Mouse (Mus musculus): ENCODE measurements around the gene Vapa. TPM values are rescaled to one million over a fixed set of nuclear protein-coding genes. Genes with fewer than 3 reads are reported as not detected.

Gene Vapa
- 258 and 266 TPM in 2 replicates for polyA plus RNA-seq (2014; fragmentation: Nextera tagmentation; extraction: Ambion mirVana)

- H3K27ac ChIP-seq (ENCODE audit: low read depth, low read length) = peak within 1 kb of the TSS; percentile 99
- peak within 1 kb of the TSS; percentile 96 for H3K9ac ChIP-seq (ENCODE audit: low read depth, low read length)
- peak within 1 kb of the TSS; percentile 62 for H3K4me2 ChIP-seq (replicated peaks; ENCODE audit: low read depth, low read length)
- WGBS = under 1% methylated on average over 82 of the region's 85 CpGs
- H3K4me3 ChIP-seq (ENCODE audit: low read depth, low read length) = peak within 1 kb of the TSS; percentile 97
- H3K9me3 ChIP-seq (ENCODE audit: control insufficient read depth, low read length) = no peaks in the 10 kb centered on the region
- H3K36me3 ChIP-seq (ENCODE audit: control insufficient read depth, insufficient read depth, low read length) = no peaks in the 10 kb centered on the region
- ATAC-seq (ENCODE audit: low FRiP score) (peak; percentile 93), DNase-seq (ENCODE audit: low spot score) (peak; percentile 100)
- 0 out of 2 replicates have a peak, but pooled peaks cover 5% of the 10 kb centered on the region for H3K4me1 ChIP-seq (replicated peaks; ENCODE audit: control insufficient read depth, insufficient read depth, low read length)
- no peaks in the 10 kb centered on the region for H3K27me3 ChIP-seq (ENCODE audit: control insufficient read depth, insufficient read depth, low read length)
These were observed at the start of gene Vapa for GRCm38 (mm10) chr17:65613463-65614412. Gene Vapa, minus strand, starts transcription at chr17:65613555.

GRCm38 (mm10) chr17:65662662-65663061 is 49.3 kb upstream of the Vapa start:
- Histone ChIP-seq H3K4me2 (replicated peaks; ENCODE audit: low read depth, low read length) (no peak overlapping the region), H3K9ac (ENCODE audit: low read depth, low read length) (no peak overlapping the region), H3K4me1 (replicated peaks; ENCODE audit: control insufficient read depth, insufficient read depth, low read length) (no peaks in the 10 kb centered on the region), H3K4me3 (ENCODE audit: low read depth, low read length) (no peak overlapping the region), H3K9me3 (ENCODE audit: control insufficient read depth, low read length) (no peaks in the 10 kb centered on the region), H3K36me3 (ENCODE audit: control insufficient read depth, insufficient read depth, low read length) (no peaks in the 10 kb centered on the region), H3K27ac (ENCODE audit: low read depth, low read length) (no peak overlapping the region), H3K27me3 (ENCODE audit: control insufficient read depth, insufficient read depth, low read length) (no peaks in the 10 kb centered on the region)
- 89% methylated on average over 3 of the region's 3 CpGs for WGBS
- ATAC-seq (ENCODE audit: low FRiP score) (no peak), DNase-seq (ENCODE audit: low spot score) (no peak)

GRCm38 (mm10) chr17:65658416-65658815 is 45.1 kb upstream of the Vapa start:
- no peak for ATAC-seq (ENCODE audit: low FRiP score)
- DNase-seq (ENCODE audit: low spot score) = no peak
- H3K4me2 ChIP-seq (replicated peaks; ENCODE audit: low read depth, low read length) = no peak overlapping the region
- H3K9me3 ChIP-seq (ENCODE audit: control insufficient read depth, low read length) = no peaks in the 10 kb centered on the region
- no peak overlapping the region for H3K27ac ChIP-seq (ENCODE audit: low read depth, low read length)
- no peaks in the 10 kb centered on the region for H3K4me1 ChIP-seq (replicated peaks; ENCODE audit: control insufficient read depth, insufficient read depth, low read length)
- no peak overlapping the region for H3K9ac ChIP-seq (ENCODE audit: low read depth, low read length)
- H3K27me3 ChIP-seq (ENCODE audit: control insufficient read depth, insufficient read depth, low read length) = no peaks in the 10 kb centered on the region
- WGBS = 86% methylated on average over 2 of the region's 2 CpGs
- no peaks in the 10 kb centered on the region for H3K36me3 ChIP-seq (ENCODE audit: control insufficient read depth, insufficient read depth, low read length)
- no peak overlapping the region for H3K4me3 ChIP-seq (ENCODE audit: low read depth, low read length)

GRCm38 (mm10) chr17:65657958-65658357 is 44.6 kb upstream of the Vapa start:
- Histone ChIP-seq H3K4me3 (ENCODE audit: low read depth, low read length) (no peak overlapping the region), H3K4me2 (replicated peaks; ENCODE audit: low read depth, low read length) (no peak overlapping the region), H3K27ac (ENCODE audit: low read depth, low read length) (no peak overlapping the region), H3K36me3 (ENCODE audit: control insufficient read depth, insufficient read depth, low read length) (no peaks in the 10 kb centered on the region), H3K4me1 (replicated peaks; ENCODE audit: control insufficient read depth, insufficient read depth, low read length) (no peaks in the 10 kb centered on the region), H3K27me3 (ENCODE audit: control insufficient read depth, insufficient read depth, low read length) (no peaks in the 10 kb centered on the region), H3K9ac (ENCODE audit: low read depth, low read length) (no peak overlapping the region), H3K9me3 (ENCODE audit: control insufficient read depth, low read length) (no peaks in the 10 kb centered on the region)
- no peak for DNase-seq (ENCODE audit: low spot score)
- ATAC-seq (ENCODE audit: low FRiP score) = no peak
- 88% methylated on average over 9 of the region's 9 CpGs for WGBS

- Histone ChIP-seq H3K27ac (ENCODE audit: low read depth, low read length) (no peak overlapping the region), H3K27me3 (ENCODE audit: control insufficient read depth, insufficient read depth, low read length) (no peaks in the 10 kb centered on the region), H3K36me3 (ENCODE audit: control insufficient read depth, insufficient read depth, low read length) (no peaks in the 10 kb centered on the region), H3K4me2 (replicated peaks; ENCODE audit: low read depth, low read length) (no peak overlapping the region), H3K9ac (ENCODE audit: low read depth, low read length) (no peak overlapping the region), H3K9me3 (ENCODE audit: control insufficient read depth, low read length) (no peaks in the 10 kb centered on the region), H3K4me3 (ENCODE audit: low read depth, low read length) (no peak overlapping the region), H3K4me1 (replicated peaks; ENCODE audit: control insufficient read depth, insufficient read depth, low read length) (no peaks in the 10 kb centered on the region)
- 94% methylated on average over 6 of the region's 6 CpGs for WGBS
- DNase-seq (ENCODE audit: low spot score) = no peak
- ATAC-seq (ENCODE audit: low FRiP score) = no peak
These were observed 43.4 kb upstream of the Vapa start for GRCm38 (mm10) chr17:65656731-65657130.

- H3K4me1 ChIP-seq (replicated peaks; ENCODE audit: control insufficient read depth, insufficient read depth, low read length) = no peaks in the 10 kb centered on the region
- no peak overlapping the region for H3K9ac ChIP-seq (ENCODE audit: low read depth, low read length)
- H3K27me3 ChIP-seq (ENCODE audit: control insufficient read depth, insufficient read depth, low read length) = no peaks in the 10 kb centered on the region
- no peak overlapping the region for H3K4me2 ChIP-seq (replicated peaks; ENCODE audit: low read depth, low read length)
- no peak for ATAC-seq (ENCODE audit: low FRiP score)
- no peaks in the 10 kb centered on the region for H3K36me3 ChIP-seq (ENCODE audit: control insufficient read depth, insufficient read depth, low read length)
- H3K27ac ChIP-seq (ENCODE audit: low read depth, low read length) = no peak overlapping the region
- DNase-seq (ENCODE audit: low spot score) = no peak
- 90% methylated on average over 8 of the region's 8 CpGs for WGBS
- no peaks in the 10 kb centered on the region for H3K9me3 ChIP-seq (ENCODE audit: control insufficient read depth, low read length)
- no peak overlapping the region for H3K4me3 ChIP-seq (ENCODE audit: low read depth, low read length)
These were observed 42.7 kb upstream of the Vapa start for GRCm38 (mm10) chr17:65656076-65656475.

GRCm38 (mm10) chr17:65655608-65656007 is 42.3 kb upstream of the Vapa start:
- DNase-seq (ENCODE audit: low spot score) = no peak

GRCm38 (mm10) chr17:65650598-65650997 is 37.2 kb upstream of the Vapa start:
- 87% methylated on average over 6 of the region's 6 CpGs for WGBS
- Histone ChIP-seq H3K9me3 (ENCODE audit: control insufficient read depth, low read length) (no peaks in the 10 kb centered on the region), H3K4me2 (replicated peaks; ENCODE audit: low read depth, low read length) (no peak overlapping the region), H3K36me3 (ENCODE audit: control insufficient read depth, insufficient read depth, low read length) (no peaks in the 10 kb centered on the region), H3K27ac (ENCODE audit: low read depth, low read length) (no peak overlapping the region), H3K9ac (ENCODE audit: low read depth, low read length) (no peak overlapping the region), H3K4me3 (ENCODE audit: low read depth, low read length) (no peak overlapping the region), H3K4me1 (replicated peaks; ENCODE audit: control insufficient read depth, insufficient read depth, low read length) (no peaks in the 10 kb centered on the region), H3K27me3 (ENCODE audit: control insufficient read depth, insufficient read depth, low read length) (no peaks in the 10 kb centered on the region)
- ATAC-seq (ENCODE audit: low FRiP score) = no peak
- DNase-seq (ENCODE audit: low spot score) = no peak

More at GRCm38 (mm10) chr17:65655608-65656007, 42.3 kb upstream of the Vapa start:
- H3K9me3 ChIP-seq (ENCODE audit: control insufficient read depth, low read length) = no peaks in the 10 kb centered on the region
- ATAC-seq (ENCODE audit: low FRiP score) = no peak
- H3K4me3 ChIP-seq (ENCODE audit: low read depth, low read length) = no peak overlapping the region
- 82% methylated on average over 4 of the region's 4 CpGs for WGBS
- H3K4me2 ChIP-seq (replicated peaks; ENCODE audit: low read depth, low read length) = no peak overlapping the region
- no peak overlapping the region for H3K9ac ChIP-seq (ENCODE audit: low read depth, low read length)
- H3K27ac ChIP-seq (ENCODE audit: low read depth, low read length) = no peak overlapping the region
- no peaks in the 10 kb centered on the region for H3K4me1 ChIP-seq (replicated peaks; ENCODE audit: control insufficient read depth, insufficient read depth, low read length)
- no peaks in the 10 kb centered on the region for H3K36me3 ChIP-seq (ENCODE audit: control insufficient read depth, insufficient read depth, low read length)
- no peaks in the 10 kb centered on the region for H3K27me3 ChIP-seq (ENCODE audit: control insufficient read depth, insufficient read depth, low read length)

GRCm38 (mm10) chr17:65649175-65649493 is 35.8 kb upstream of the Vapa start:
- H3K9me3 ChIP-seq (ENCODE audit: control insufficient read depth, low read length) = no peaks in the 10 kb centered on the region
- H3K36me3 ChIP-seq (ENCODE audit: control insufficient read depth, insufficient read depth, low read length) = no peaks in the 10 kb centered on the region
- no peaks in the 10 kb centered on the region for H3K27me3 ChIP-seq (ENCODE audit: control insufficient read depth, insufficient read depth, low read length)
- no peak for DNase-seq (ENCODE audit: low spot score)
- no peak overlapping the region for H3K27ac ChIP-seq (ENCODE audit: low read depth, low read length)
- H3K9ac ChIP-seq (ENCODE audit: low read depth, low read length) = no peak overlapping the region
- 94% methylated on average over 2 of the region's 2 CpGs for WGBS
- ATAC-seq (ENCODE audit: low FRiP score) = no peak
- no peak overlapping the region for H3K4me2 ChIP-seq (replicated peaks; ENCODE audit: low read depth, low read length)
- H3K4me1 ChIP-seq (replicated peaks; ENCODE audit: control insufficient read depth, insufficient read depth, low read length) = no peaks in the 10 kb centered on the region
- H3K4me3 ChIP-seq (ENCODE audit: low read depth, low read length) = no peak overlapping the region

All from hindbrain, embryonic 11.5 days (tissue).